Mouse (Mus musculus): ENCODE data around the gene Ephb2.

Ephb2 gene

GRCm38 (mm10) chr4:136651882-136652527 lies 183.8 kb downstream of the Ephb2 start:
- no peak for DNase-seq (ENCODE audit: extremely low spot score)

- peak; percentile 63 for DNase-seq (ENCODE audit: extremely low spot score)
Observed at GRCm38 (mm10) chr4:136651357-136651811, 184.4 kb downstream of the Ephb2 start.

- no peak for DNase-seq (ENCODE audit: extremely low spot score)
Observed at GRCm38 (mm10) chr4:136650261-136650660, 185.5 kb downstream of the Ephb2 start.

GRCm38 (mm10) chr4:136649480-136650196 lies 186.2 kb downstream of the Ephb2 start:
- DNase-seq (ENCODE audit: extremely low spot score), result no peak

GRCm38 (mm10) chr4:136648922-136649479 lies 186.8 kb downstream of the Ephb2 start:
- peak; percentile 88 for DNase-seq (ENCODE audit: extremely low spot score)

GRCm38 (mm10) chr4:136638890-136639289 lies 196.9 kb downstream of the Ephb2 start:
- peak; percentile 68 for DNase-seq (ENCODE audit: extremely low spot score)

GRCm38 (mm10) chr4:136638230-136638750 lies 197.5 kb downstream of the Ephb2 start:
- DNase-seq (ENCODE audit: extremely low spot score), result peak; percentile 40

GRCm38 (mm10) chr4:136637563-136638229 lies 198.1 kb downstream of the Ephb2 start:
- peak; percentile 38 for DNase-seq (ENCODE audit: extremely low spot score)

- DNase-seq (ENCODE audit: extremely low spot score), result peak; percentile 25
Observed at GRCm38 (mm10) chr4:136636983-136637562, 198.7 kb downstream of the Ephb2 start.

GRCm38 (mm10) chr4:136636511-136636910 lies 199.3 kb downstream of the Ephb2 start:
- DNase-seq (ENCODE audit: extremely low spot score), result no peak

GRCm38 (mm10) chr4:136635995-136636394 lies 199.8 kb downstream of the Ephb2 start:
- DNase-seq (ENCODE audit: extremely low spot score), result no peak

GRCm38 (mm10) chr4:136631237-136631994 lies 204.4 kb downstream of the Ephb2 start:
- no peak for DNase-seq (ENCODE audit: extremely low spot score)

GRCm38 (mm10) chr4:136626590-136626989 lies 209.2 kb downstream of the Ephb2 start:
- no peak for DNase-seq (ENCODE audit: extremely low spot score)

GRCm38 (mm10) chr4:136622388-136622787 lies 213.4 kb downstream of the Ephb2 start, which contains the start of gene Lactbl1:
Gene Lactbl1, plus strand, starts transcription at chr4:136622621.
- no peak for DNase-seq (ENCODE audit: extremely low spot score)

GRCm38 (mm10) chr4:136621956-136622355 lies 213.8 kb downstream of the Ephb2 start:
- DNase-seq (ENCODE audit: extremely low spot score), result no peak

GRCm38 (mm10) chr4:136621336-136621735 lies 214.5 kb downstream of the Ephb2 start:
- DNase-seq (ENCODE audit: extremely low spot score), result peak; percentile 63

GRCm38 (mm10) chr4:136613657-136614056 lies 222.1 kb downstream of the Ephb2 start:
- no peak for DNase-seq (ENCODE audit: extremely low spot score)

GRCm38 (mm10) chr4:136610387-136610856 lies 225.4 kb downstream of the Ephb2 start, which contains the start of gene Tex46:
Gene Tex46, plus strand, starts transcription at chr4:136610437.
- no peak for DNase-seq (ENCODE audit: extremely low spot score)

- DNase-seq (ENCODE audit: extremely low spot score), result no peak
Observed at GRCm38 (mm10) chr4:136605756-136606485, 229.9 kb downstream of the Ephb2 start.

GRCm38 (mm10) chr4:136602568-136602967 lies 233.2 kb downstream of the Ephb2 start, which contains the start of gene Kdm1a:
Gene Kdm1a, minus strand, starts transcription at chr4:136602723.
- DNase-seq (ENCODE audit: extremely low spot score), result peak; percentile 97
